Mouse (Mus musculus) limb, embryonic 15.5 days (tissue): Measurements from ENCODE around the gene Rcor1. TPM values are rescaled to one million over a fixed set of nuclear protein-coding genes. Genes with fewer than 3 reads are reported as not detected.
"Not testable (repeated sequence)": the region's sequence is repeated elsewhere in the genome, so short reads cannot be mapped to it uniquely, and the experiment has no call there.

Experiments
- ATAC-seq: fragments of 200-750 bp; cut with Nextera tagmentation; 2 replicates; pipeline ENCODE4 v1.8.0; 2017; ENCODE audit warnings: low read depth, moderate TSS enrichment; ENCODE audit not compliant: insufficient number of reproducible peaks, low FRiP score, low TSS enrichment
- H3K27ac ChIP-seq: fragments of 300-500 bp; sonication (generic); 2 replicates; pipeline ENCODE4 v1.5.1; 2015; ENCODE audit warnings: moderate library complexity, mild to moderate bottlenecking, inconsistent platforms
- H3K27me3 ChIP-seq: fragments of 300-500 bp; sonication (generic); 2 replicates; pipeline ENCODE4 v1.6.1; 2015; ENCODE audit warnings: inconsistent platforms
- H3K36me3 ChIP-seq: fragments of 300-500 bp; sonication (generic); 2 replicates; pipeline ENCODE4 v1.6.1; 2015; ENCODE audit warnings: inconsistent platforms
- H3K4me1 ChIP-seq: fragments of 300-500 bp; sonication (generic); 2 replicates; pipeline ENCODE4 v1.6.1; 2015; ENCODE audit warnings: inconsistent platforms
- H3K4me2 ChIP-seq: fragments of 300-500 bp; sonication (generic); 2 replicates; pipeline ENCODE4 v1.6.1; 2015; ENCODE audit warnings: mild to moderate bottlenecking, inconsistent platforms
- H3K4me3 ChIP-seq: fragments of 300-500 bp; sonication (generic); 2 replicates; pipeline ENCODE4 v1.5.1; 2015; ENCODE audit warnings: mild to moderate bottlenecking, inconsistent platforms
- H3K9ac ChIP-seq: fragments of 300-500 bp; sonication (generic); 2 replicates; pipeline ENCODE4 v1.6.1; 2015; ENCODE audit warnings: inconsistent platforms
- H3K9me3 ChIP-seq: fragments of 300-500 bp; sonication (generic); 2 replicates; pipeline ENCODE4 v1.6.1; 2016; ENCODE audit warnings: inconsistent platforms
- WGBS: fragments of 180-500 bp; shearing (Covaris S2); methylation state at CpG from one replicate; pipeline ENCODE4 v1.1.7; 2015; 5-methylcytosine and 5-hydroxymethylcytosine counted together
- polyA plus RNA-seq: library from polyadenylated mRNA; unstranded; fragments of >200 nt; fragmentation: Nextera tagmentation; extraction: Ambion mirVana; gene quantifications from 2 replicates; pipeline ENCODE4 v1.2.1, GENCODE M21; 2015

Rcor1 gene
- polyA plus RNA-seq, 1 experiment from 2014 or later: 13.5 TPM

GRCm38 (mm10) chr12:111042365-111042764 is 3.2 kb downstream of the Rcor1 start:
- Histone ChIP-seq H3K4me3 (no peak overlapping the region), H3K4me2 (no peak overlapping the region)
- WGBS: 92% methylated on average over 1 of the region's 1 CpGs

GRCm38 (mm10) chr12:111044880-111045279 is 5.7 kb downstream of the Rcor1 start:
- Histone ChIP-seq H3K4me3 (no peak overlapping the region), H3K4me1 (peaks cover 17% of the 10 kb centered on the region), H3K9ac (no peak overlapping the region), H3K27me3 (no peaks in the 10 kb centered on the region), H3K36me3 (peaks cover 23% of the 10 kb centered on the region), H3K9me3 (no peaks in the 10 kb centered on the region), H3K27ac (no peak overlapping the region), H3K4me2 (no peak overlapping the region)
- no peak for ATAC-seq
- 85% methylated on average over 2 of the region's 2 CpGs for WGBS

More at GRCm38 (mm10) chr12:111042365-111042764, 3.2 kb downstream of the Rcor1 start:
- H3K4me1 ChIP-seq: peaks cover 17% of the 10 kb centered on the region
- H3K27ac ChIP-seq: no peak overlapping the region
- ATAC-seq: no peak
- H3K9ac ChIP-seq: no peak overlapping the region
- H3K27me3 ChIP-seq: no peaks in the 10 kb centered on the region
- H3K9me3 ChIP-seq: no peaks in the 10 kb centered on the region
- peaks cover 19% of the 10 kb centered on the region for H3K36me3 ChIP-seq

- H3K9me3 ChIP-seq: no peaks in the 10 kb centered on the region
- no peak overlapping the region for H3K9ac ChIP-seq
- WGBS: 83% methylated on average over 1 of the region's 1 CpGs
- peaks cover 28% of the 10 kb centered on the region for H3K36me3 ChIP-seq
- H3K4me2 ChIP-seq: no peak overlapping the region
- no peak overlapping the region for H3K4me3 ChIP-seq
- no peaks in the 10 kb centered on the region for H3K27me3 ChIP-seq
- H3K27ac ChIP-seq: no peak overlapping the region
- peaks cover 19% of the 10 kb centered on the region for H3K4me1 ChIP-seq
- ATAC-seq: no peak; the same call in 1 of the 2 replicates
Observed at GRCm38 (mm10) chr12:111046866-111047265, 7.7 kb downstream of the Rcor1 start.

GRCm38 (mm10) chr12:111048201-111048600 is 9.1 kb downstream of the Rcor1 start:
- H3K4me2 ChIP-seq: no peak overlapping the region
- ATAC-seq: no peak
- H3K9ac ChIP-seq: no peak overlapping the region
- WGBS: 92% methylated on average over 2 of the region's 2 CpGs
- H3K27me3 ChIP-seq: no peaks in the 10 kb centered on the region
- no peak overlapping the region for H3K27ac ChIP-seq
- no peaks in the 10 kb centered on the region for H3K9me3 ChIP-seq
- peaks cover 19% of the 10 kb centered on the region for H3K4me1 ChIP-seq
- H3K36me3 ChIP-seq: peaks cover 23% of the 10 kb centered on the region
- no peak overlapping the region for H3K4me3 ChIP-seq

GRCm38 (mm10) chr12:111050256-111050655 is 11.1 kb downstream of the Rcor1 start:
- no peaks in the 10 kb centered on the region for H3K27me3 ChIP-seq
- H3K27ac ChIP-seq: no peak overlapping the region
- H3K4me2 ChIP-seq: no peak overlapping the region
- no peak overlapping the region for H3K9ac ChIP-seq
- H3K4me3 ChIP-seq: no peak overlapping the region
- H3K9me3 ChIP-seq: no peaks in the 10 kb centered on the region
- ATAC-seq: no peak
- peaks cover 10% of the 10 kb centered on the region for H3K36me3 ChIP-seq
- peaks cover 19% of the 10 kb centered on the region for H3K4me1 ChIP-seq
- WGBS: 35% methylated on average over 2 of the region's 2 CpGs

- H3K4me3 ChIP-seq: no peak overlapping the region
- 81% methylated on average over 2 of the region's 2 CpGs for WGBS
- H3K9me3 ChIP-seq: no peaks in the 10 kb centered on the region
- no peak overlapping the region for H3K27ac ChIP-seq
- H3K4me2 ChIP-seq: no peak overlapping the region
- H3K9ac ChIP-seq: no peak overlapping the region
- peaks cover 7% of the 10 kb centered on the region for H3K36me3 ChIP-seq
- ATAC-seq: no peak
- H3K4me1 ChIP-seq: no peaks in the 10 kb centered on the region
- no peaks in the 10 kb centered on the region for H3K27me3 ChIP-seq
Observed at GRCm38 (mm10) chr12:111063361-111063760, 24.2 kb downstream of the Rcor1 start.

- 58% methylated on average over 3 of the region's 3 CpGs for WGBS
- H3K9me3 ChIP-seq: no peaks in the 10 kb centered on the region
- no peak overlapping the region for H3K4me3 ChIP-seq
- H3K27me3 ChIP-seq: no peaks in the 10 kb centered on the region
- H3K4me1 ChIP-seq: no peaks in the 10 kb centered on the region
- H3K36me3 ChIP-seq: peaks cover 3% of the 10 kb centered on the region; the same call in 1 of the 2 replicates
- H3K27ac ChIP-seq: no peak overlapping the region
- ATAC-seq: no peak
- no peak overlapping the region for H3K9ac ChIP-seq
- H3K4me2 ChIP-seq: no peak overlapping the region
Observed at GRCm38 (mm10) chr12:111064220-111064619, 25.1 kb downstream of the Rcor1 start.

GRCm38 (mm10) chr12:111065330-111065729 is 26.2 kb downstream of the Rcor1 start:
- Histone ChIP-seq H3K4me1 (no peaks in the 10 kb centered on the region), H3K27ac (no peak overlapping the region), H3K4me2 (no peak overlapping the region), H3K4me3 (no peak overlapping the region), H3K27me3 (no peaks in the 10 kb centered on the region), H3K9me3 (no peaks in the 10 kb centered on the region), H3K36me3 (peaks cover 3% of the 10 kb centered on the region; the same call in 1 of the 2 replicates), H3K9ac (no peak overlapping the region)
- ATAC-seq: no peak
- WGBS: 90% methylated on average over 5 of the region's 5 CpGs

- Histone ChIP-seq H3K36me3 (peaks cover 3% of the 10 kb centered on the region; the same call in 1 of the 2 replicates), H3K9ac (no peak overlapping the region), H3K27me3 (no peaks in the 10 kb centered on the region), H3K4me3 (no peak overlapping the region), H3K4me1 (no peaks in the 10 kb centered on the region), H3K4me2 (no peak overlapping the region), H3K9me3 (no peaks in the 10 kb centered on the region), H3K27ac (no peak overlapping the region)
- WGBS: 88% methylated on average over 13 of the region's 13 CpGs
- ATAC-seq: no peak
Observed at GRCm38 (mm10) chr12:111067816-111068215, 28.7 kb downstream of the Rcor1 start.

GRCm38 (mm10) chr12:111069299-111069698 is 30.1 kb downstream of the Rcor1 start:
- not testable (repeated sequence) for H3K27ac ChIP-seq, H3K9ac ChIP-seq, ATAC-seq, H3K4me2 ChIP-seq, H3K27me3 ChIP-seq, H3K36me3 ChIP-seq, H3K9me3 ChIP-seq, H3K4me1 ChIP-seq, H3K4me3 ChIP-seq

GRCm38 (mm10) chr12:111071009-111071408 is 31.9 kb downstream of the Rcor1 start:
- no peak overlapping the region for H3K27ac ChIP-seq
- no peaks in the 10 kb centered on the region for H3K27me3 ChIP-seq
- 67% methylated on average over 5 of the region's 5 CpGs for WGBS
- ATAC-seq: no peak
- H3K4me2 ChIP-seq: no peak overlapping the region
- H3K9me3 ChIP-seq: no peaks in the 10 kb centered on the region
- no peak overlapping the region for H3K9ac ChIP-seq
- no peak overlapping the region for H3K4me3 ChIP-seq
- H3K4me1 ChIP-seq: no peaks in the 10 kb centered on the region
- peaks cover 3% of the 10 kb centered on the region; the same call in 1 of the 2 replicates for H3K36me3 ChIP-seq

GRCm38 (mm10) chr12:111071477-111072152 is 32.5 kb downstream of the Rcor1 start:
- peaks cover 3% of the 10 kb centered on the region; the same call in 1 of the 2 replicates for H3K36me3 ChIP-seq
- 61% methylated on average over 10 of the region's 10 CpGs for WGBS
- no peak overlapping the region for H3K4me2 ChIP-seq
- ATAC-seq: no peak
- no peaks in the 10 kb centered on the region for H3K9me3 ChIP-seq
- no peak overlapping the region for H3K4me3 ChIP-seq
- no peak overlapping the region for H3K27ac ChIP-seq
- 0 out of 2 replicates have a peak, but pooled peaks cover 1% of the 10 kb centered on the region for H3K4me1 ChIP-seq
- H3K27me3 ChIP-seq: no peaks in the 10 kb centered on the region
- no peak overlapping the region for H3K9ac ChIP-seq
